Mouse (Mus musculus): ENCODE results near the gene Rab26. TPM values are rescaled to one million over a fixed set of nuclear protein-coding genes. Genes with fewer than 3 reads are reported as not detected.
A peak's percentile ranks its signal among the peaks of the same experiment; 100 is the strongest.

The Rab26 gene
- polyA plus RNA-seq, 2 experiments = 3.0 to 4.1 TPM

- no peak for DNase-seq (ENCODE audit: low spot score)
- H3K4me2 ChIP-seq (replicated peaks; ENCODE audit: low read depth, low read length, severe bottlenecking) = no peak overlapping the region
- 69% methylated on average over 8 of the region's 8 CpGs for WGBS
These were observed 4.9 kb upstream of the Rab26 start for GRCm38 (mm10) chr17:24538950-24539349.

GRCm38 (mm10) chr17:24537536-24537935 lies 3.5 kb upstream of the Rab26 start:
- no peak for ATAC-seq (ENCODE audit: low FRiP score, low read depth)
- WGBS = 26% methylated on average over 3 of the region's 3 CpGs
- no peak for TF ChIP-seq POLR2A (IDR thresholded peaks at IDR 0.05; ENCODE audit: borderline replicate concordance, extremely low read depth, insufficient read depth, insufficient read length)

More at GRCm38 (mm10) chr17:24538950-24539349, 4.9 kb upstream of the Rab26 start:
- Histone ChIP-seq H3K9ac (ENCODE audit: low read depth, low read length, severe bottlenecking) (no peak overlapping the region), H3K27ac (replicated peaks; ENCODE audit: low read depth, low read length) (no peak overlapping the region), H3K27me3 (ENCODE audit: control insufficient read depth, insufficient read depth, low read length) (no peaks in the 10 kb centered on the region), H3K36me3 (ENCODE audit: control insufficient read depth, insufficient read depth, low read length) (no peaks in the 10 kb centered on the region), H3K9me3 (ENCODE audit: control insufficient read depth, low read length) (no peaks in the 10 kb centered on the region), H3K4me3 (replicated peaks; ENCODE audit: low read length) (no peak overlapping the region), H3K4me1 (ENCODE audit: control insufficient read depth, insufficient read depth, low read length) (0 out of 2 replicates have a peak, but pooled peaks cover 3% of the 10 kb centered on the region)
- no peak for TF ChIP-seq POLR2A (IDR thresholded peaks at IDR 0.05; ENCODE audit: borderline replicate concordance, extremely low read depth, insufficient read depth, insufficient read length)
- ATAC-seq (ENCODE audit: low FRiP score, low read depth) = peak; percentile 24; the same call in 1 of the 2 replicates

GRCm38 (mm10) chr17:24535300-24535699 lies 1.3 kb upstream of the Rab26 start:
- Histone ChIP-seq H3K9ac (ENCODE audit: low read depth, low read length, severe bottlenecking) (no peak overlapping the region), H3K27me3 (ENCODE audit: control insufficient read depth, insufficient read depth, low read length) (no peaks in the 10 kb centered on the region), H3K4me1 (ENCODE audit: control insufficient read depth, insufficient read depth, low read length) (peaks cover 25% of the 10 kb centered on the region)

More at GRCm38 (mm10) chr17:24537536-24537935, 3.5 kb upstream of the Rab26 start:
- Histone ChIP-seq H3K9me3 (ENCODE audit: control insufficient read depth, low read length) (no peaks in the 10 kb centered on the region), H3K27ac (replicated peaks; ENCODE audit: low read depth, low read length) (no peak overlapping the region), H3K27me3 (ENCODE audit: control insufficient read depth, insufficient read depth, low read length) (no peaks in the 10 kb centered on the region), H3K36me3 (ENCODE audit: control insufficient read depth, insufficient read depth, low read length) (no peaks in the 10 kb centered on the region), H3K9ac (ENCODE audit: low read depth, low read length, severe bottlenecking) (no peak overlapping the region), H3K4me3 (replicated peaks; ENCODE audit: low read length) (no peak overlapping the region), H3K4me2 (replicated peaks; ENCODE audit: low read depth, low read length, severe bottlenecking) (no peak overlapping the region), H3K4me1 (ENCODE audit: control insufficient read depth, insufficient read depth, low read length) (peaks cover 13% of the 10 kb centered on the region)
- DNase-seq (ENCODE audit: low spot score) = no peak

GRCm38 (mm10) chr17:24533099-24533992 lies 664 bp downstream of the Rab26 start:
- ATAC-seq (ENCODE audit: low FRiP score, low read depth) = peak; percentile 29
- Histone ChIP-seq H3K27me3 (ENCODE audit: control insufficient read depth, insufficient read depth, low read length) (no peaks in the 10 kb centered on the region), H3K36me3 (ENCODE audit: control insufficient read depth, insufficient read depth, low read length) (peaks cover 19% of the 10 kb centered on the region), H3K4me2 (replicated peaks; ENCODE audit: low read depth, low read length, severe bottlenecking) (peak overlapping the region; percentile 69), H3K4me3 (replicated peaks; ENCODE audit: low read length) (peak overlapping the region; percentile 33), H3K9ac (ENCODE audit: low read depth, low read length, severe bottlenecking) (peak overlapping the region; percentile 55), H3K4me1 (ENCODE audit: control insufficient read depth, insufficient read depth, low read length) (peaks cover 33% of the 10 kb centered on the region), H3K9me3 (ENCODE audit: control insufficient read depth, low read length) (no peaks in the 10 kb centered on the region), H3K27ac (replicated peaks; ENCODE audit: low read depth, low read length) (no peak overlapping the region)
- peak; percentile 68 for DNase-seq (ENCODE audit: low spot score)
- WGBS = 7% methylated on average over 41 of the region's 53 CpGs
- TF ChIP-seq POLR2A (IDR thresholded peaks at IDR 0.05; ENCODE audit: borderline replicate concordance, extremely low read depth, insufficient read depth, insufficient read length) = no peak

More at GRCm38 (mm10) chr17:24535300-24535699, 1.3 kb upstream of the Rab26 start:
- ATAC-seq (ENCODE audit: low FRiP score, low read depth) (no peak), DNase-seq (ENCODE audit: low spot score) (no peak)
- Histone ChIP-seq H3K4me3 (replicated peaks; ENCODE audit: low read length) (no peak overlapping the region), H3K9me3 (ENCODE audit: control insufficient read depth, low read length) (no peaks in the 10 kb centered on the region), H3K27ac (replicated peaks; ENCODE audit: low read depth, low read length) (no peak overlapping the region), H3K36me3 (ENCODE audit: control insufficient read depth, insufficient read depth, low read length) (peaks cover 9% of the 10 kb centered on the region; the same call in 1 of the 2 replicates), H3K4me2 (replicated peaks; ENCODE audit: low read depth, low read length, severe bottlenecking) (no peak overlapping the region)
- TF ChIP-seq POLR2A (IDR thresholded peaks at IDR 0.05; ENCODE audit: borderline replicate concordance, extremely low read depth, insufficient read depth, insufficient read length) = no peak
- 39% methylated on average over 5 of the region's 5 CpGs for WGBS

- no peak overlapping the region for H3K9ac ChIP-seq (ENCODE audit: low read depth, low read length, severe bottlenecking)
- no peak overlapping the region for H3K27ac ChIP-seq (replicated peaks; ENCODE audit: low read depth, low read length)
- no peaks in the 10 kb centered on the region for H3K9me3 ChIP-seq (ENCODE audit: control insufficient read depth, low read length)
These were observed 2.0 kb downstream of the Rab26 start for GRCm38 (mm10) chr17:24532045-24532444.

More at GRCm38 (mm10) chr17:24532045-24532444, 2.0 kb downstream of the Rab26 start:
- H3K27me3 ChIP-seq (ENCODE audit: control insufficient read depth, insufficient read depth, low read length) = no peaks in the 10 kb centered on the region
- no peak overlapping the region for H3K4me2 ChIP-seq (replicated peaks; ENCODE audit: low read depth, low read length, severe bottlenecking)
- no peak for ATAC-seq (ENCODE audit: low FRiP score, low read depth)
- H3K36me3 ChIP-seq (ENCODE audit: control insufficient read depth, insufficient read depth, low read length) = peaks cover 19% of the 10 kb centered on the region
- H3K4me3 ChIP-seq (replicated peaks; ENCODE audit: low read length) = no peak overlapping the region
- DNase-seq (ENCODE audit: low spot score) = no peak
- H3K4me1 ChIP-seq (ENCODE audit: control insufficient read depth, insufficient read depth, low read length) = peaks cover 30% of the 10 kb centered on the region
- no peak for TF ChIP-seq POLR2A (IDR thresholded peaks at IDR 0.05; ENCODE audit: borderline replicate concordance, extremely low read depth, insufficient read depth, insufficient read length)
- WGBS = 71% methylated on average over 7 of the region's 7 CpGs
